Mouse (Mus musculus) liver, adult 2 months (tissue): ENCODE measurements around the gene Fsip1.

Experiments
- CTCF ChIP-seq: fragments of 200-500 bp; IDR thresholded peaks from 2 replicates; pipeline ENCODE4 v1.5.1; 2011; ENCODE audit warnings: low read depth, low read length, control low read depth
- POLR2A ChIP-seq: fragments of 200-500 bp; IDR thresholded peaks from 2 replicates; pipeline ENCODE4 v1.6.1; 2011; ENCODE audit warnings: low read length, control low read depth; ENCODE audit not compliant: insufficient read depth; ENCODE audit errors: extremely low read depth

DNA sequence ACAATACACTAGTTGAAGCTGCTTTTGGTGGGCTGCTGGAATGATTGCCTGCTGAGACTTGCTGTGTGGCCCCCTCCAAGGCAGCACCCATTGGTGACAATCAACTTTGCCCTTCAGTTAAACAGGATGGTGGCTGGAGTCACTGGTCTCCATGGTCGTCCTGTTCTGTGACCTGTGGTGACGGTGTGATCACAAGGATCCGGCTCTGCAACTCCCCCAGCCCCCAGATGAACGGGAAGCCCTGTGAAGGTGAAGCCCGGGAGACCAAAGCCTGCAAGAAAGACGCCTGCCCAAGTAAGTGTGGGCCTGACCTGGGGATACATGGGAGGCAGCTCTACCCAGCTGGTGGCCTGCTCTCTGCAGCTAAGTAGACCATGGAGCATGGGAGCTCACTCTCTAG, 138.7 kb downstream of the Fsip1 start:
- no peak for TF ChIP-seq CTCF
- TF ChIP-seq POLR2A = no peak
